Mouse (Mus musculus) midbrain, embryonic 14.5 days (tissue): ENCODE results near the gene Snx30. TPM values are rescaled to one million over a fixed set of nuclear protein-coding genes. Genes with fewer than 3 reads are reported as not detected.

Experiments
- ATAC-seq: fragments of 200-750 bp; cut with Nextera tagmentation; 2 replicates; pipeline ENCODE4 v1.8.0; 2017; ENCODE audit warnings: moderate number of reproducible peaks, moderate library complexity; ENCODE audit not compliant: low FRiP score, low TSS enrichment
- DNase-seq: peaks from one replicate; pipeline ENCODE4 v3.0.0-alpha.2; 2015
- H3K27ac ChIP-seq: fragments of 300-500 bp; sonication (generic); replicated peaks from 2 replicates; pipeline ENCODE4 v1.5.1; 2014; ENCODE audit warnings: mild to moderate bottlenecking, low read depth, low read length, moderate library complexity
- H3K27me3 ChIP-seq: fragments of 300-500 bp; sonication (generic); 2 replicates; pipeline ENCODE4 v1.6.1; 2014; ENCODE audit warnings: low read length, control low read depth, mixed read lengths; ENCODE audit not compliant: control insufficient read depth, insufficient read depth
- H3K36me3 ChIP-seq: fragments of 300-500 bp; sonication (generic); 2 replicates; pipeline ENCODE4 v1.6.1; 2014; ENCODE audit warnings: low read length, control low read depth; ENCODE audit not compliant: control insufficient read depth, insufficient read depth
- H3K4me1 ChIP-seq: fragments of 300-500 bp; sonication (generic); 2 replicates; pipeline ENCODE4 v1.6.1; 2014; ENCODE audit warnings: mild to moderate bottlenecking, antibody characterized with exemption, low read length, control low read depth; ENCODE audit not compliant: control insufficient read depth, insufficient read depth
- H3K4me2 ChIP-seq: fragments of 300-500 bp; sonication (generic); 2 replicates; pipeline ENCODE4 v1.6.1; 2014; ENCODE audit warnings: mild to moderate bottlenecking, low read length, moderate library complexity
- H3K4me3 ChIP-seq: fragments of 300-500 bp; sonication (generic); replicated peaks from 2 replicates; pipeline ENCODE4 v1.5.1; 2014; ENCODE audit warnings: low read depth, low read length
- H3K9ac ChIP-seq: fragments of 300-500 bp; sonication (generic); replicated peaks from 2 replicates; pipeline ENCODE4 v1.6.1; 2014; ENCODE audit warnings: mild to moderate bottlenecking, low read length, moderate library complexity
- H3K9me3 ChIP-seq: fragments of 300-500 bp; sonication (generic); 2 replicates; pipeline ENCODE4 v1.6.1; 2016; ENCODE audit warnings: low read length, control low read depth, mixed read lengths; ENCODE audit not compliant: control insufficient read depth
- WGBS: fragments of 180-500 bp; shearing (Covaris S2); extraction: QIAGEN DNeasy Blood & Tissue Kit; methylation state at CpG from one replicate; pipeline ENCODE4 v1.1.7; 2014; 5-methylcytosine and 5-hydroxymethylcytosine counted together
- polyA plus RNA-seq: library from polyadenylated mRNA; unstranded; fragments of >200 nt; fragmentation: Nextera tagmentation; extraction: Ambion mirVana; gene quantifications from 2 replicates; pipeline ENCODE4 v1.2.1, GENCODE M21; 2014

The Snx30 gene
- polyA plus RNA-seq, 1 experiment from 2014 or later, result 22.7 TPM

DNA sequence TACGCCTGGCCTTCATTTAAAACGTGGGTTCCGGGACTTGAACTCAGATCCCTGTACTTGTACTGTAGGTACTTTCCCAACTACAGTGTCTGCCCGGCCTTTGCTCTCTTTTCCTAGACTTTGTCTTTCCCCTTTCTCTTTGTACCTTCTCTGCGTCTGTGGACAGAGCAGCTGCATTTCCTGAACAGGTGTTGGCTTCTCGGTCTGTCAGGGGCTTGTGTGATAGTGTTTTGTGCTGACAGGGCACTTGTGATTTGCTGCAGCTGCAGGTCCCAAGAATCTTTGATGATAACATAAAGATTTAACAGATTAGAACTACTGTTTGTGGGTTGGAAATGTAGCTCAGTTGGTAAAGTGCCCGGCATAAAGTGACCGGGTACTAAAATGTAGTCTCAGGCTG is 73.0 kb downstream of the Snx30 start:
- no peak for DNase-seq
- H3K9me3 ChIP-seq, result no peaks in the 10 kb centered on the region
- no peak overlapping the region for H3K27ac ChIP-seq
- no peak overlapping the region for H3K4me2 ChIP-seq
- H3K4me1 ChIP-seq, result no peaks in the 10 kb centered on the region
- H3K4me3 ChIP-seq, result no peak overlapping the region
- ATAC-seq, result no peak
- no peaks in the 10 kb centered on the region for H3K27me3 ChIP-seq
- H3K36me3 ChIP-seq, result peaks cover 15% of the 10 kb centered on the region; the same call in 1 of the 2 replicates
- no peak overlapping the region for H3K9ac ChIP-seq
- 94% methylated on average over 8 of the region's 8 CpGs for WGBS

DNA sequence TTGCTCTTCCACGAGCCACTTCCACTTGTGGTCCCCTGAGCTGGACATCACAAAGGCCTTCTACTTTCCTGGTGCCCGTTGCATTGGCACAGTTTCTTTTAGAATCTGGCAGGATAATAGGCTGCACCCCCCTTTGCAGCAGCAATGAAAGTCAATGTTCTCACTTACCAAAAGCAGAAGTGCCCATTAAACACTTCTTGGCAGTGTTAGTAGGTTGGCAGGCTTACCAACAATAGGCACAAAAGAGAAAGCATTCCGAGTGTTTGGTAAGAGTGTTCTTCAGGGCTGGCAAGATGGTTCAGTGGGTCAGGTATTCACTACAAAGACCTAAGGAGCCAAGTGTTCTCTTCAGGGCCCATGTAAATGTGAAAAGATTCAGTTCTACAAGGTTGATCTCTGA is 73.8 kb downstream of the Snx30 start:
- H3K4me2 ChIP-seq, result no peak overlapping the region
- no peak overlapping the region for H3K4me3 ChIP-seq
- no peaks in the 10 kb centered on the region for H3K27me3 ChIP-seq
- no peak overlapping the region for H3K27ac ChIP-seq
- DNase-seq (no peak), ATAC-seq (no peak)
- H3K4me1 ChIP-seq, result no peaks in the 10 kb centered on the region
- H3K9me3 ChIP-seq, result no peaks in the 10 kb centered on the region
- WGBS, result 93% methylated on average over 3 of the region's 3 CpGs
- no peak overlapping the region for H3K9ac ChIP-seq
- peaks cover 15% of the 10 kb centered on the region; the same call in 1 of the 2 replicates for H3K36me3 ChIP-seq

DNA sequence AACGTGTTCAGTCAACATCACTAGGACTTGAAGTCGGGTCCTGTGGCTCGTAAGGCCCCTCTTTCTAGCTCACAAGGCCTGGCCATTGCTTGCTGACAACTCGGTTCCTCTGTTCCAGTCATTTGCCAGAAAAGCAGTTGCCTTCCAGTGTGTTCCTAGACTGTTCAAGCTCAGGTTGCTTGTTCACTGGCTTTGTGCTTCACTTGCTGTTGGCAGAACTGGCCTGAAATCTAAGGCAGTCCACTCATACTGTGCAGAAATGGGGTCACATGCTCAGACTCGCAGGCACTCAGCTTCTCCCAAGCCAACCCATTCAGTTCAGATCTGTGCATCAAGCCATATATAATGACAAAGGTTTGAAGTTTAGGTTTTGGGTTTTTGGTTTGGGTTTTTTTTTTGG is 75.1 kb downstream of the Snx30 start:
- DNase-seq (no peak), ATAC-seq (no peak)
- Histone ChIP-seq H3K36me3 (peaks cover 15% of the 10 kb centered on the region; the same call in 1 of the 2 replicates), H3K27me3 (no peaks in the 10 kb centered on the region), H3K27ac (no peak overlapping the region), H3K9me3 (no peaks in the 10 kb centered on the region), H3K4me3 (no peak overlapping the region), H3K9ac (no peak overlapping the region), H3K4me1 (no peaks in the 10 kb centered on the region), H3K4me2 (no peak overlapping the region)
- WGBS, result 92% methylated on average over 5 of the region's 5 CpGs

DNA sequence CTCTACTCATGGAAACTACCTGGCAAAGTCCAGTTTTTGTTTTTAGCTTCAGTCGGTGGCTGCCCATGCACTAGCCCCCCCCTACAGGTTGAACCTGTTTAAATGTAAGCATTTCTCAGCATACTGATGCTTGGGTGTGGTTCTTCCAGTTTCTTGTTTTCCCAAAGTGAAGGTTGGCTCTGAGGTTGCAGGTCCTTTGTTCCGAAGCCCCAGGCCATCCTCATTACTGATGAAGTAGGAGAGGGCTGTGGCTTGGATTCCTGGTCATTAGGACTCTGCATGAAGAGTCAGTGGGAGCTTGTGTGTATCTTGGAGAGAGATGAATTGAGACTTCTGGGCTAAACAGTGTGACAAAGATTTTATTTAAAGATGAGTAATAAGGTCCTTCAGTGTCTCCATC is 75.6 kb downstream of the Snx30 start:
- Histone ChIP-seq H3K9ac (no peak overlapping the region), H3K27ac (no peak overlapping the region), H3K9me3 (no peaks in the 10 kb centered on the region), H3K36me3 (peaks cover 16% of the 10 kb centered on the region), H3K4me1 (no peaks in the 10 kb centered on the region), H3K4me3 (no peak overlapping the region), H3K27me3 (no peaks in the 10 kb centered on the region), H3K4me2 (no peak overlapping the region)
- ATAC-seq (no peak), DNase-seq (no peak)
- WGBS, result 92% methylated on average over 2 of the region's 2 CpGs

DNA sequence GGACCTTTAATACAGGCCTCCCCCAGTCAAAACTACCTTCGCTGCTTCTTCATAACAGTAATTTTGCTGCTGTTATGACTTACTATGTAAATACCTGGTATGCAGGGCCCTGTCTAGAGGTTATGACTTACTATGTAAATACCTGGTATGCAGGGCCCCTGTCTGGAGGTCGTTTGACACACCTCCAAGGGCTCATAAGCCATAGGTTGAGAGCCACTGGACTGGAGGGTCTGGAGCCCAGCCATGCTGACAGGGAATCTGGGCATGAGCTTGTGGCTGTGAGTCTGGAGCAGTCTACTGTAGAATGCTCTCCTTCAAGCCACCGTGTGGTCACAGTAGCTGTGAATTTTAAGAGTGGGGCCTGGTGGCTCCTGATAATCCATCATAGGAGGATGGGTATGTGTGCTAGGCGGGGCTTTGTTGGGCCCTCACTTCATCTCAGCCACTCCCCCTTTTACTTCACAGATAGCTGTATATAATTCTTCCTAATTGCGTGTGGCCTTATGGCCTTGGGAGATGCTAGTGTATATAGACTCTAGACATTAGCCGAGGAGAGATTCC is 78.6 kb downstream of the Snx30 start:
- Histone ChIP-seq H3K4me2 (no peak overlapping the region), H3K9me3 (no peaks in the 10 kb centered on the region), H3K27ac (no peak overlapping the region), H3K36me3 (peaks cover 21% of the 10 kb centered on the region), H3K4me1 (no peaks in the 10 kb centered on the region), H3K27me3 (no peaks in the 10 kb centered on the region), H3K4me3 (no peak overlapping the region), H3K9ac (no peak overlapping the region)
- DNase-seq (no peak), ATAC-seq (no peak)
- WGBS, result 92% methylated on average over 6 of the region's 6 CpGs

- H3K27ac ChIP-seq, result no peak overlapping the region
- ATAC-seq (no peak), DNase-seq (no peak)
- no peak overlapping the region for H3K9ac ChIP-seq
- no peaks in the 10 kb centered on the region for H3K27me3 ChIP-seq
- H3K36me3 ChIP-seq, result peaks cover 10% of the 10 kb centered on the region
- H3K4me1 ChIP-seq, result no peaks in the 10 kb centered on the region
- 95% methylated on average over 6 of the region's 6 CpGs for WGBS
- H3K9me3 ChIP-seq, result no peaks in the 10 kb centered on the region
- no peak overlapping the region for H3K4me3 ChIP-seq
- H3K4me2 ChIP-seq, result no peak overlapping the region
Observed at GRCm38 (mm10) chr4:59886281-59886680, 80.6 kb downstream of the Snx30 start.

DNA sequence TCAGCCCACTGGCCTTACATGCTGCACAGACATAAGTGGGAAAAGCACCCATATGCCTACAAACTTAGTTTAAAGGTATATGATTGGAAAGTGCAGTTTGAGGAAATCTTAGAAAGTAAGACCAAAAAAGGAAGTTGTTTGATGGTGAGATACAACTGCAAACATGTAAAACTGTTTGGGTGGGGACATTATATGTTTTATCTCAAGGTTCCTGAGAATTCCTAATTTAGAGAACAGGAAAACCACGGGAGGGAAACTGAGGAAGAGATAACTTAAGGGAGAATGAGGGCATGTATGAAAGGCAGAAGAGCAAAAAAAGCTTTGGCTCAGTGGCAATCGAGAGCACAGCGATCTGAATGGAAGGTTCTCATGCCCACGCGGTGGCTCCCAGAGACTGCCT is 81.4 kb downstream of the Snx30 start:
- DNase-seq (no peak), ATAC-seq (no peak)
- Histone ChIP-seq H3K4me3 (no peak overlapping the region), H3K27me3 (no peaks in the 10 kb centered on the region), H3K27ac (no peak overlapping the region), H3K36me3 (peaks cover 10% of the 10 kb centered on the region), H3K9ac (no peak overlapping the region), H3K9me3 (no peaks in the 10 kb centered on the region), H3K4me2 (no peak overlapping the region), H3K4me1 (no peaks in the 10 kb centered on the region)
- 93% methylated on average over 5 of the region's 5 CpGs for WGBS

DNA sequence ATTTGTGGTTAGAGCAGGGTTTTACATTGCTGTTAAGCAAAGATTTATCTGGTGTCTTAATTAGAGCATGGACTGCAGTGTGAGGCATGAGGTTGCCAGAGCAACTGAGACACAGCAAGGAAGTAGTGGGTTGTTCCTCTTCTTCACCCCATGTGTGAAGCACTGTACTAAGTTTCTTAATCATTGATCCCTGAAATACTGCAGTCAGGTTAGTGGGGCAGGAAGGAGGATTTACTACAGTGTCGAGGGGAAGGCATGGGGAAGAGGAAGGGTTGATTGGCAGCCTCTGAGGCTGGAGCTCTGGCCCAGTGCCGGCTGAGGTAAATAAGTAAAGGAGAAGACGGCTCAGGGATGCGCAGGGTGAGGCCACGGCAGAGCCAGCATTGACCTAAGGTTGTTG is 82.4 kb downstream of the Snx30 start:
- no peak overlapping the region for H3K4me3 ChIP-seq
- 78% methylated on average over 5 of the region's 5 CpGs for WGBS
- H3K9me3 ChIP-seq, result no peaks in the 10 kb centered on the region
- H3K4me1 ChIP-seq, result no peaks in the 10 kb centered on the region
- no peak overlapping the region for H3K4me2 ChIP-seq
- H3K27me3 ChIP-seq, result no peaks in the 10 kb centered on the region
- H3K27ac ChIP-seq, result no peak overlapping the region
- DNase-seq (no peak), ATAC-seq (no peak)
- no peak overlapping the region for H3K9ac ChIP-seq
- peaks cover 8% of the 10 kb centered on the region for H3K36me3 ChIP-seq

- no peak overlapping the region for H3K9ac ChIP-seq
- H3K4me2 ChIP-seq, result no peak overlapping the region
- no peak overlapping the region for H3K4me3 ChIP-seq
- H3K36me3 ChIP-seq, result peaks cover 25% of the 10 kb centered on the region
- H3K27me3 ChIP-seq, result no peaks in the 10 kb centered on the region
- no peaks in the 10 kb centered on the region for H3K4me1 ChIP-seq
- ATAC-seq (no peak), DNase-seq (no peak)
- no peak overlapping the region for H3K27ac ChIP-seq
- H3K9me3 ChIP-seq, result no peaks in the 10 kb centered on the region
- WGBS, result 93% methylated on average over 6 of the region's 6 CpGs
Observed at GRCm38 (mm10) chr4:59890086-59890600, 84.5 kb downstream of the Snx30 start.
